Mouse (Mus musculus) forelimb bud, embryonic 11.5 days (tissue): ENCODE data around the gene Mical1.
A peak's percentile ranks its signal among the peaks of the same experiment; 100 is the strongest.

Experiments
- DNase-seq: peaks from one replicate; pipeline ENCODE4 v3.0.0-alpha.2; 2012; ENCODE audit warnings: low read depth, low spot score

The Mical1 gene

GRCm38 (mm10) chr10:41519640-41520409 is 43.7 kb downstream of the Mical1 start:
- DNase-seq, result peak; percentile 33

- DNase-seq, result no peak
Observed at GRCm38 (mm10) chr10:41520410-41520673, 44.2 kb downstream of the Mical1 start.

GRCm38 (mm10) chr10:41523386-41523785 is 47.3 kb downstream of the Mical1 start:
- DNase-seq, result no peak

GRCm38 (mm10) chr10:41525696-41526095 is 49.6 kb downstream of the Mical1 start:
- no peak for DNase-seq

GRCm38 (mm10) chr10:41529972-41530371 is 53.9 kb downstream of the Mical1 start:
- DNase-seq, result no peak

GRCm38 (mm10) chr10:41535991-41536390 is 59.9 kb downstream of the Mical1 start:
- DNase-seq, result no peak
